8 mouse cellular contexts compared by ENCODE assay signal in genomic region chr2:144593951-144594651, GRCm38 (mm10). TPM values are rescaled to one million over a fixed set of nuclear protein-coding genes. Genes with fewer than 3 reads are reported as not detected.
DNase-seq lines count a peak whose midpoint lies in the region; ATAC-seq lines count a peak whose summit lies in the region.

Gene Smim26 (plus strand): TSS chr2:144594054.

- ATAC-seq in embryonic facial prominence, embryonic 11.5 days (replicated peaks; ENCODE audit: insufficient number of reproducible peaks, low FRiP score, low TSS enrichment, low read depth), result peak; percentile 95
- peak; percentile 97 for ATAC-seq in granulocyte monocyte progenitor cell, adult 5-6 weeks (replicated peaks; ENCODE audit: poor library complexity, severe bottlenecking)
- peak; percentile 91 for ATAC-seq in limb, embryonic 11.5 days (ENCODE audit: insufficient number of reproducible peaks, low FRiP score, low TSS enrichment, low read depth)
- peak; percentile 93 for ATAC-seq in midbrain, embryonic 14.5 days (ENCODE audit: low FRiP score, low TSS enrichment)

- peak within 1 kb of the TSS; percentile 75 for H3K9ac ChIP-seq in embryonic facial prominence, embryonic 11.5 days (replicated peaks; ENCODE audit: low read length)
- peak within 1 kb of the TSS; percentile 67 for H3K9ac ChIP-seq in limb, embryonic 11.5 days (ENCODE audit: low read length)
- peak within 1 kb of the TSS; percentile 56 for H3K9ac ChIP-seq in midbrain, embryonic 14.5 days (replicated peaks; ENCODE audit: low read length)

- H3K36me3 ChIP-seq in embryonic facial prominence, embryonic 11.5 days (replicated peaks; ENCODE audit: control insufficient read depth, insufficient read depth, low read depth, low read length), result no peaks in the 10 kb centered on the region
- no peaks in the 10 kb centered on the region for H3K36me3 ChIP-seq in limb, embryonic 11.5 days (ENCODE audit: control insufficient read depth, insufficient read depth, low read length)
- H3K36me3 ChIP-seq in midbrain, embryonic 14.5 days (ENCODE audit: control insufficient read depth, insufficient read depth, low read length), result peaks cover 12% of the 10 kb centered on the region; the same call in 1 of the 2 replicates

- H3K27me3 ChIP-seq in embryonic facial prominence, embryonic 11.5 days (ENCODE audit: control insufficient read depth, insufficient read depth, low read length), result no peaks in the 10 kb centered on the region
- no peaks in the 10 kb centered on the region for H3K27me3 ChIP-seq in limb, embryonic 11.5 days (ENCODE audit: control insufficient read depth, insufficient read depth, low read length)
- H3K27me3 ChIP-seq in midbrain, embryonic 14.5 days (ENCODE audit: control insufficient read depth, insufficient read depth, low read length), result no peaks in the 10 kb centered on the region

- H3K27ac ChIP-seq in embryonic facial prominence, embryonic 11.5 days (replicated peaks; ENCODE audit: low read depth, low read length), result no peak within 1 kb of the TSS
- no peak within 1 kb of the TSS for H3K27ac ChIP-seq in limb, embryonic 11.5 days (replicated peaks; ENCODE audit: low read depth, low read length)
- 0 out of 2 replicates have a peak within 1 kb of the TSS, but pooled peaks have one; percentile 42 for H3K27ac ChIP-seq in midbrain, embryonic 14.5 days (replicated peaks; ENCODE audit: low read depth, low read length)

- no peaks in the 10 kb centered on the region for H3K9me3 ChIP-seq in embryonic facial prominence, embryonic 11.5 days (replicated peaks; ENCODE audit: control insufficient read depth, low read length)
- H3K9me3 ChIP-seq in limb, embryonic 11.5 days (ENCODE audit: control insufficient read depth, low read length), result no peaks in the 10 kb centered on the region
- no peaks in the 10 kb centered on the region for H3K9me3 ChIP-seq in midbrain, embryonic 14.5 days (ENCODE audit: control insufficient read depth, low read length)

- peak within 1 kb of the TSS; percentile 58 for H3K4me3 ChIP-seq in embryonic facial prominence, embryonic 11.5 days (ENCODE audit: low read depth, low read length)
- H3K4me3 ChIP-seq in limb, embryonic 11.5 days (ENCODE audit: low read depth, low read length), result peak within 1 kb of the TSS; percentile 57
- peak within 1 kb of the TSS; percentile 56 for H3K4me3 ChIP-seq in midbrain, embryonic 14.5 days (replicated peaks; ENCODE audit: low read depth, low read length)

- no peaks in the 10 kb centered on the region for H3K4me1 ChIP-seq in embryonic facial prominence, embryonic 11.5 days (ENCODE audit: control insufficient read depth, insufficient read depth, low read length)
- no peaks in the 10 kb centered on the region for H3K4me1 ChIP-seq in limb, embryonic 11.5 days (ENCODE audit: control insufficient read depth, insufficient read depth, low read length)
- H3K4me1 ChIP-seq in midbrain, embryonic 14.5 days (ENCODE audit: control insufficient read depth, insufficient read depth, low read length), result peaks cover 6% of the 10 kb centered on the region

- DNase-seq in urinary bladder, adult 18-20 months (ENCODE audit: low spot score in 2 of 2), result peak; percentile 65 to 68
- no peak for DNase-seq in urinary bladder, postnatal 10 days (ENCODE audit: low spot score)
- DNase-seq in embryonic facial prominence, embryonic 11.5 days (ENCODE audit: low spot score), result peak; percentile 92
- DNase-seq in kidney, adult 18-20 months, result peak; percentile 84
- peak; percentile 85 for DNase-seq in limb, embryonic 11.5 days (ENCODE audit: low spot score)
- DNase-seq in midbrain, embryonic 14.5 days, result peak; percentile 92
- peak; percentile 59 to 70 for DNase-seq in spleen, adult 18-20 months

- WGBS in embryonic facial prominence, embryonic 11.5 days, result 2% methylated on average over 31 of the region's 31 CpGs
- 2% methylated on average over 31 of the region's 31 CpGs for WGBS in limb, embryonic 11.5 days
- 3% methylated on average over 31 of the region's 31 CpGs for WGBS in midbrain, embryonic 14.5 days

- H3K4me2 ChIP-seq in embryonic facial prominence, embryonic 11.5 days (ENCODE audit: low read depth, low read length), result peak within 1 kb of the TSS; percentile 46
- peak within 1 kb of the TSS; percentile 45 for H3K4me2 ChIP-seq in limb, embryonic 11.5 days (ENCODE audit: low read depth, severe bottlenecking)
- H3K4me2 ChIP-seq in midbrain, embryonic 14.5 days (ENCODE audit: low read length), result peak within 1 kb of the TSS; percentile 71

RNA-seq across cellular contexts. Expression of gene Smim26, which starts in this region (rescaled TPM):
- 38.8 and 44.2 TPM in 2 replicates for polyA plus RNA-seq in embryonic facial prominence, embryonic 11.5 days (2014; fragmentation: Nextera tagmentation; extraction: Ambion mirVana)
- 32.6 and 47.7 TPM in 2 replicates for total RNA-seq in granulocyte monocyte progenitor cell, adult 5-6 weeks (2014; fragmentation: Nextera tagmentation)
- total RNA-seq in granulocyte monocyte progenitor cell, adult 5-6 weeks (2017), result 15.6 and 30.0 TPM in 2 replicates
- 35.6 and 39.7 TPM in 2 replicates for polyA plus RNA-seq in limb, embryonic 11.5 days (2014; fragmentation: Nextera tagmentation; extraction: Ambion mirVana)
- 55.4 and 70.5 TPM in 2 replicates for polyA plus RNA-seq in midbrain, embryonic 14.5 days (2014; fragmentation: Nextera tagmentation; extraction: Ambion mirVana)
